Mouse (Mus musculus) hindbrain, postnatal 0 days (tissue): ENCODE measurements around the gene Guca1a. TPM values are rescaled to one million over a fixed set of nuclear protein-coding genes. Genes with fewer than 3 reads are reported as not detected.

Source experiments
- ATAC-seq: fragments of 200-750 bp; cut with Nextera tagmentation; 2 replicates; pipeline ENCODE4 v1.8.0; 2017; ENCODE audit warnings: mild to moderate bottlenecking, moderate TSS enrichment, moderate library complexity
- DNase-seq: peaks from one replicate; pipeline ENCODE4 v3.0.0-alpha.2; 2015; ENCODE audit warnings: low spot score
- H3K27ac ChIP-seq: fragments of 300-500 bp; sonication (generic); 2 replicates; pipeline ENCODE4 v1.5.1; 2014; ENCODE audit warnings: mild to moderate bottlenecking
- H3K27me3 ChIP-seq: fragments of 300-500 bp; sonication (generic); 2 replicates; pipeline ENCODE4 v1.6.1; 2014; ENCODE audit warnings: low read length, mixed read lengths; ENCODE audit not compliant: insufficient read depth
- H3K36me3 ChIP-seq: fragments of 300-500 bp; sonication (generic); 2 replicates; pipeline ENCODE4 v1.6.1; 2014; ENCODE audit warnings: low read length, mixed read lengths; ENCODE audit not compliant: insufficient read depth
- H3K4me1 ChIP-seq: fragments of 300-500 bp; sonication (generic); 2 replicates; pipeline ENCODE4 v1.6.1; 2014; ENCODE audit warnings: antibody characterized with exemption, low read length, mixed read lengths; ENCODE audit not compliant: insufficient read depth
- H3K4me2 ChIP-seq: fragments of 300-500 bp; sonication (generic); 2 replicates; pipeline ENCODE4 v1.6.1; 2014; ENCODE audit warnings: low read depth, mild to moderate bottlenecking, low read length, moderate library complexity, mixed read lengths
- H3K4me3 ChIP-seq: fragments of 300-500 bp; sonication (generic); 2 replicates; pipeline ENCODE4 v1.5.1; 2014; ENCODE audit warnings: low read length
- H3K9ac ChIP-seq: fragments of 300-500 bp; sonication (generic); replicated peaks from 2 replicates; pipeline ENCODE4 v1.6.1; 2014; ENCODE audit warnings: mild to moderate bottlenecking, low read length, moderate library complexity, mixed read lengths
- H3K9me3 ChIP-seq: fragments of 300-500 bp; sonication (generic); 2 replicates; pipeline ENCODE4 v1.6.1; 2016; ENCODE audit warnings: low read length, mixed read lengths
- CTCF ChIP-seq: IDR thresholded peaks from 2 replicates; pipeline ENCODE4 v1.5.1; 2016; ENCODE audit warnings: antibody characterized with exemption, control low read depth, low read depth
- WGBS: fragments of 180-500 bp; shearing (Covaris S2); extraction: QIAGEN DNeasy Blood & Tissue Kit; methylation state at CpG from one replicate; pipeline ENCODE4 v1.1.7; 2014; 5-methylcytosine and 5-hydroxymethylcytosine counted together
- polyA plus RNA-seq: library from polyadenylated mRNA; unstranded; fragments of >200 nt; fragmentation: Nextera tagmentation; extraction: Ambion mirVana; gene quantifications from 2 replicates; pipeline ENCODE4 v1.2.1, GENCODE M21; 2015
- total RNA-seq: library from RNA; depleted of rRNA; stranded (reverse); fragments of >200 nt; gene quantifications from 2 replicates; pipeline ENCODE4 v1.2.3, GENCODE M21; 2014

The Guca1a gene
- total and polyA plus RNA-seq, 2 experiments from 2014 or later, result 0.78 to 1.4 TPM

GRCm38 (mm10) chr17:47442271-47442670 lies 41.9 kb upstream of the Guca1a start:
- no peaks in the 10 kb centered on the region for H3K36me3 ChIP-seq
- WGBS, result 80% methylated on average over 3 of the region's 3 CpGs
- H3K9me3 ChIP-seq, result no peaks in the 10 kb centered on the region
- H3K4me3 ChIP-seq, result no peak overlapping the region
- H3K4me1 ChIP-seq, result no peaks in the 10 kb centered on the region
- no peak overlapping the region for H3K27ac ChIP-seq
- no peak overlapping the region for H3K4me2 ChIP-seq
- no peak overlapping the region for H3K9ac ChIP-seq
- DNase-seq (no peak), ATAC-seq (no peak)
- peaks cover 8% of the 10 kb centered on the region for H3K27me3 ChIP-seq
- TF ChIP-seq CTCF, result no peak

DNA sequence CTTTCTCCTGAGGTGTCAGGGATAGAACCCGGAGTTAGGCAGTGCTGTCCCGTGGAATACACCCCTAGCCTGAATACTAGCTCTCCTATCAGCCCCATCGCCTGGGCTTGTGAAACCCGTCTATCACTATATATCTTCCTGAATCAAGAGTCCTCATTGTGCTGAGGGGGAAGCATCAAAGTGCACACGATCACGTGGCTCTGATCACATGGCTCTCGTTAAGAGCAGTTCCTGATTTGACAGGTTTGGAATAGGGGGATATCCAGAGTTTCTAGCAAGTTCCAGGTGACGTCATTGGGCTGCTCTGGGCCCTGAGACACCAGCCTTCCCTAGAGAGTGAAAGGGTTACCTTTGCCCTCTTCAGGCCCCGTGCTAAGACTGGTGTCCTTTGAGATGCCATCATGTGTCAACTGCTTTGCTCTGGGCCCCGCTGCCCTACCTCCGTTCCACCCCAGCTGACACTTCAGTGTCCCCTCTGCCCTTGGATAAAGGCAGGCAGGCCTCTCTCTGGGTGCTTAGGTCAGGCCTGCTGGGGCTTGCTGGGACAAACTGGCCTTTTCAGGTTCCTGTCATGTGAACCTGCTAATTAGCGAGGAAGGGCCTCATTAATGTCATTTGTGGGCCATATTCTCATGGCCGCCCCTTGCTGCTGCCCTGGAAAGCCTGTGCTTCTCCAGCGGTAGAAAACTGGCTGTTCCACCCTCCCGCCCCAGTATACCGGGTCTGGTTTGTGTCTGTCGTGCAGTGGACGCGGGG lies 41.1 kb upstream of the Guca1a start:
- no peaks in the 10 kb centered on the region for H3K9me3 ChIP-seq
- no peak overlapping the region for H3K9ac ChIP-seq
- TF ChIP-seq CTCF, result no peak
- ATAC-seq (no peak), DNase-seq (no peak)
- no peak overlapping the region for H3K4me3 ChIP-seq
- no peak overlapping the region for H3K27ac ChIP-seq
- no peak overlapping the region for H3K4me2 ChIP-seq
- H3K27me3 ChIP-seq, result peaks cover 8% of the 10 kb centered on the region
- WGBS, result 73% methylated on average over 19 of the region's 19 CpGs
- no peaks in the 10 kb centered on the region for H3K36me3 ChIP-seq
- H3K4me1 ChIP-seq, result peaks cover 5% of the 10 kb centered on the region; the same call in 1 of the 2 replicates

GRCm38 (mm10) chr17:47440359-47440890 lies 40.0 kb upstream of the Guca1a start:
- H3K36me3 ChIP-seq, result no peaks in the 10 kb centered on the region
- H3K27ac ChIP-seq, result peak overlapping the region; percentile 32; the same call in 1 of the 2 replicates
- ATAC-seq, result peak; percentile 52; the same call in 1 of the 2 replicates
- no peaks in the 10 kb centered on the region for H3K9me3 ChIP-seq
- peaks cover 6% of the 10 kb centered on the region; the same call in 1 of the 2 replicates for H3K4me1 ChIP-seq
- no peak for TF ChIP-seq CTCF
- H3K9ac ChIP-seq, result no peak overlapping the region
- H3K4me3 ChIP-seq, result no peak overlapping the region
- DNase-seq, result peak; percentile 28
- no peak overlapping the region for H3K4me2 ChIP-seq
- peaks cover 8% of the 10 kb centered on the region for H3K27me3 ChIP-seq
- WGBS, result 12% methylated on average over 9 of the region's 9 CpGs

DNA sequence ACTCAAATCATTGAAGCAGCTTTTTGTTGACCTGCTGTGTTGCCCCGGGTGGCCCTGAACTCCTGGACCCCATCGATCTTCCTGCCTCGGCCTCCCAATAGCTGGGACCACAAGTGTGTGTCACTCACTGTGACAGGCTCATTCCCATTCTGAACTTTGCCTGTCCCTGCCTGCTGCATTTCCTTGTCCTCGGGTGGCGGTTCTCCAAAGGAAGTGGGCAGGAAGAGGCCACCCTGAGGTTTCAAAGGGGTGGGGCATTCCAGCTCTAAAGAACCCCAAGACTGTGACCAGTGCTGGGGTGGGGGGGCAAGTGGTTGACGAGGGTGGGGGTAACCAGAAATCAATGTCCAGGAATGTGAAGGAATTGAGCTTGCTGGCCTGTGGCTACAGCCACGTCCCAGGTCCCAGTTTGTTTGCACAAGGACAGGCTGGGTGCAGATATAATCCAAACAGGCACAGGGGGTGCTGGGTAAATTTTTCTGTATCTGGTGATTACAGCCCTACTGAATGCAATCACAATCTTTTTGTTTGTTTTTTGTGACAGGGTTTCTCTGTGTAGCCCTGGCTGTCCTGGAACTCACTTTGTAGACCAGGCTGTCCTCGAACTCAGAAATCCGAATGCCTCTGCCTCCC lies 39.1 kb upstream of the Guca1a start:
- WGBS, result 52% methylated on average over 9 of the region's 9 CpGs
- H3K36me3 ChIP-seq, result no peaks in the 10 kb centered on the region

DNA sequence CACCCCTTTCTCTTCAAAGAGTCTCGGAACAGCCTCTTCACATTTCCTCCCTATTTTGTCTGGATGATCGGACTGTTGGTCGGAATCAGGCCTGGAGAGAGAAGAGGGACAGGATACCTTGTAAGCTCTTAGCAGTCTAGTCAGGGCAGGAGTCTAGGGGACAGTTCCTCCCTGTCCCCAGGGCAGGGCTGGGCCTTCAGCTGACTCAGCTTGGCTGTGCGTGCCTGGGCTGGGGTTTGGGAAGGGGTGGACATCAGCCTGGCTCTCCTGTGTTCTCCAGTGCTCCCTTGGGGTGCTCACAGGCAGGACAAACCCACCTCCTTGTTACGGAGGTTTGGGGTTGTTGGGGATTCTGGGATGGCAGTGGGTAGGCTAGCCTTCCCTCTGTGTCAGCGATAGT lies 38.2 kb upstream of the Guca1a start:
- Histone ChIP-seq H3K36me3 (no peaks in the 10 kb centered on the region), H3K4me1 (peaks cover 6% of the 10 kb centered on the region; the same call in 1 of the 2 replicates), H3K9ac (no peak overlapping the region), H3K27ac (no peak overlapping the region), H3K4me3 (no peak overlapping the region), H3K9me3 (no peaks in the 10 kb centered on the region), H3K27me3 (peaks cover 8% of the 10 kb centered on the region), H3K4me2 (no peak overlapping the region)
- no peak for ATAC-seq
- no peak for TF ChIP-seq CTCF
- DNase-seq, result no peak
- WGBS, result 68% methylated on average over 6 of the region's 6 CpGs

More for the DNA sequence above, 39.1 kb upstream of the Guca1a start:
- H3K9me3 ChIP-seq, result no peaks in the 10 kb centered on the region
- H3K9ac ChIP-seq, result no peak overlapping the region
- no peak for TF ChIP-seq CTCF
- DNase-seq (no peak), ATAC-seq (no peak)
- no peak overlapping the region for H3K4me2 ChIP-seq
- peaks cover 6% of the 10 kb centered on the region; the same call in 1 of the 2 replicates for H3K4me1 ChIP-seq
- H3K27me3 ChIP-seq, result peaks cover 8% of the 10 kb centered on the region
- no peak overlapping the region for H3K27ac ChIP-seq
- no peak overlapping the region for H3K4me3 ChIP-seq

- no peak for TF ChIP-seq CTCF
- DNase-seq (no peak), ATAC-seq (no peak)
- Histone ChIP-seq H3K27me3 (peaks cover 8% of the 10 kb centered on the region), H3K4me1 (peaks cover 6% of the 10 kb centered on the region; the same call in 1 of the 2 replicates), H3K36me3 (no peaks in the 10 kb centered on the region), H3K9me3 (no peaks in the 10 kb centered on the region), H3K4me2 (peak within 1 kb of the TSS; percentile 70), H3K4me3 (peak within 1 kb of the TSS; percentile 42), H3K27ac (no peak within 1 kb of the TSS), H3K9ac (no peak within 1 kb of the TSS; the same call in 1 of the 2 replicates)
- 8% methylated on average over 23 of the region's 25 CpGs for WGBS
These were observed 36.6 kb upstream of the Guca1a start, which contains the start of gene 1700001C19Rik for GRCm38 (mm10) chr17:47436907-47437547. Gene 1700001C19Rik, minus strand, starts transcription at chr17:47437376.
